Mouse (Mus musculus): ENCODE measurements around the gene Sufu.

DNA sequence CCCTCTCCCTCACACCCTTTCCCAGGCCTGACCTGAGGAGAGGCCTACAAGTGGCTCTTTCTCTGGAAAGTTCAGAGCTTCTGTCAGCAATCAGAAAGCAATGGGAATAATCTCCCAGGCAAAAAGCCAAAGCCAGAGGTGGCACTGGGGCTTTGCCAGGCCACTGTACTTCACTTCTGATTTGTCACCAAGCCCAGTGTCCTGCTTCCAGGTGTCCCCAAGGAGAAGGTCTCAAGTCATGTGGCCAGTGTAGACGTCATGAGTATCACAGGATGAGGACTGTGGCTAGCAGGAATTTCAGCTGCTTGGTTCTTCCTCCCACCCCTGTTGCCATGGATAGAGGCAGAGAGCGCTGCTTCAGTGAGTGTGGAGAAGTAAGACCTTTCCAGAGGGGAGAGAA is 63.2 kb downstream of the Sufu start:
- peak; percentile 95 for TF ChIP-seq EP300 (IDR thresholded peaks at IDR 0.05; ENCODE audit: insufficient read depth, low read depth, low read length)
- no peak for TF ChIP-seq CTCF (IDR thresholded peaks at IDR 0.05)
- TF ChIP-seq POLR2A (IDR thresholded peaks at IDR 0.05; ENCODE audit: insufficient read depth, low read depth, low read length) = 0 out of 2 replicates have a peak, but pooled peaks have one; percentile 16

Measured in heart, adult 2 months (tissue).